Mouse (Mus musculus) lung, adult 10 weeks (tissue): Measurements from ENCODE around the gene Gm5725. TPM values are rescaled to one million over a fixed set of nuclear protein-coding genes. Genes with fewer than 3 reads are reported as not detected.

Experiments used
- polyA plus RNA-seq: library from polyadenylated mRNA; stranded (reverse); fragments of 350-450 nt; fragmentation: Illumina TruSeq; extraction: RNeasy Lipid Tissue Mini Kit (QIAGEN cat#74804); gene quantifications from one replicate; pipeline ENCODE4 v1.2.3, GENCODE M21; 2014; ENCODE audit warnings: low read depth, low replicate concordance; ENCODE audit not compliant: insufficient read depth

Gm5725 gene
- not detected for polyA plus RNA-seq

GRCm38 (mm10) chr7:21844167-21844566 is at the start of gene Gm5725:
Gm5725 (minus strand) TSS chr7:21844267.

DNA sequence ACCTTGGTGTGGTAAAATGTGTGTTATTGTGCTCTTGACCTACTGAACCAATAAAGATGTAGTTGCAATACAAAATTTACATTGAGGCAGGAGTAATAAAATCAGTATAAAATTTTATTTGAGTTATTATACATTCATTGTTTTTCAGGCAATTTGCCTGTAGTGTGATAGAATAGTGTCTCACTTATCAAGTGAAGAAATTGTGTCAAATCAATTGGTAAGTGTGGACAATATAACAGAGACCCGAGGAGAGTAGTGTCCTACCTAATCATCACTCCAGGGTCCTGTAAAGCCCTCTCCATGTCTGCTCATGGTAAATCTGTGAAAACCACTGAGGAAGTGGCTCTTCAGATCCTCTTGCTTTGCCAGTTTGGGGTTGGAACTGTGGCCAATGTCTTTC is 12.0 kb downstream of the Gm5725 start, which contains the start of gene Vmn1r135:
TSS of gene Vmn1r135 (plus strand) at position 301 of the 400 bp plus-strand sequence.

GRCm38 (mm10) chr7:21796628-21797027 is 47.4 kb downstream of the Gm5725 start, which contains the start of gene Gm4177:
Gm4177 (minus strand) TSS chr7:21796728.

Other genes with a start within 250 kb of the Gm5725 start
- gene Vmn1r132, start 230.2 kb downstream of the Gm5725 start, polyA plus RNA-seq: not detected
- gene Gm4175, start 82.8 kb downstream of the Gm5725 start, polyA plus RNA-seq: not detected
- not detected for gene Gm4177, start 47.5 kb downstream of the Gm5725 start, polyA plus RNA-seq
- not detected for gene Vmn1r135, start 11.9 kb downstream of the Gm5725 start, polyA plus RNA-seq
- gene Gm5891, start 77.0 kb upstream of the Gm5725 start, polyA plus RNA-seq: not detected
- not detected for gene Vmn1r137, start 150.3 kb upstream of the Gm5725 start, polyA plus RNA-seq
- not detected for gene Vmn1r138, start 184.6 kb upstream of the Gm5725 start, polyA plus RNA-seq
- not detected for gene Gm6176, start 212.0 kb upstream of the Gm5725 start, polyA plus RNA-seq
- gene Vmn1r139, start 224.8 kb upstream of the Gm5725 start, polyA plus RNA-seq: not detected